Mouse (Mus musculus) hindbrain, postnatal 0 days (tissue): ENCODE data around the gene Hoxd4. TPM values are rescaled to one million over a fixed set of nuclear protein-coding genes. Genes with fewer than 3 reads are reported as not detected.

ENCODE experiments used
- ATAC-seq: fragments of 200-750 bp; cut with Nextera tagmentation; 2 replicates; pipeline ENCODE4 v1.8.0; 2017; ENCODE audit warnings: mild to moderate bottlenecking, moderate TSS enrichment, moderate library complexity
- DNase-seq: peaks from one replicate; pipeline ENCODE4 v3.0.0-alpha.2; 2015; ENCODE audit warnings: low spot score
- H3K27ac ChIP-seq: fragments of 300-500 bp; sonication (generic); 2 replicates; pipeline ENCODE4 v1.5.1; 2014; ENCODE audit warnings: mild to moderate bottlenecking
- H3K27me3 ChIP-seq: fragments of 300-500 bp; sonication (generic); 2 replicates; pipeline ENCODE4 v1.6.1; 2014; ENCODE audit warnings: low read length, mixed read lengths; ENCODE audit not compliant: insufficient read depth
- H3K36me3 ChIP-seq: fragments of 300-500 bp; sonication (generic); 2 replicates; pipeline ENCODE4 v1.6.1; 2014; ENCODE audit warnings: low read length, mixed read lengths; ENCODE audit not compliant: insufficient read depth
- H3K4me1 ChIP-seq: fragments of 300-500 bp; sonication (generic); 2 replicates; pipeline ENCODE4 v1.6.1; 2014; ENCODE audit warnings: antibody characterized with exemption, low read length, mixed read lengths; ENCODE audit not compliant: insufficient read depth
- H3K4me2 ChIP-seq: fragments of 300-500 bp; sonication (generic); 2 replicates; pipeline ENCODE4 v1.6.1; 2014; ENCODE audit warnings: low read depth, mild to moderate bottlenecking, low read length, moderate library complexity, mixed read lengths
- H3K4me3 ChIP-seq: fragments of 300-500 bp; sonication (generic); 2 replicates; pipeline ENCODE4 v1.5.1; 2014; ENCODE audit warnings: low read length
- H3K9ac ChIP-seq: fragments of 300-500 bp; sonication (generic); replicated peaks from 2 replicates; pipeline ENCODE4 v1.6.1; 2014; ENCODE audit warnings: mild to moderate bottlenecking, low read length, moderate library complexity, mixed read lengths
- H3K9me3 ChIP-seq: fragments of 300-500 bp; sonication (generic); 2 replicates; pipeline ENCODE4 v1.6.1; 2016; ENCODE audit warnings: low read length, mixed read lengths
- CTCF ChIP-seq: IDR thresholded peaks from 2 replicates; pipeline ENCODE4 v1.5.1; 2016; ENCODE audit warnings: antibody characterized with exemption, control low read depth, low read depth
- WGBS: fragments of 180-500 bp; shearing (Covaris S2); extraction: QIAGEN DNeasy Blood & Tissue Kit; methylation state at CpG from one replicate; pipeline ENCODE4 v1.1.7; 2014; 5-methylcytosine and 5-hydroxymethylcytosine counted together
- polyA plus RNA-seq: library from polyadenylated mRNA; unstranded; fragments of >200 nt; fragmentation: Nextera tagmentation; extraction: Ambion mirVana; gene quantifications from 2 replicates; pipeline ENCODE4 v1.2.1, GENCODE M21; 2015
- total RNA-seq: library from RNA; depleted of rRNA; stranded (reverse); fragments of >200 nt; gene quantifications from 2 replicates; pipeline ENCODE4 v1.2.3, GENCODE M21; 2014

Hoxd4 gene
- total and polyA plus RNA-seq, 2 experiments from 2014 or later: 1.6 to 18.1 TPM

DNA sequence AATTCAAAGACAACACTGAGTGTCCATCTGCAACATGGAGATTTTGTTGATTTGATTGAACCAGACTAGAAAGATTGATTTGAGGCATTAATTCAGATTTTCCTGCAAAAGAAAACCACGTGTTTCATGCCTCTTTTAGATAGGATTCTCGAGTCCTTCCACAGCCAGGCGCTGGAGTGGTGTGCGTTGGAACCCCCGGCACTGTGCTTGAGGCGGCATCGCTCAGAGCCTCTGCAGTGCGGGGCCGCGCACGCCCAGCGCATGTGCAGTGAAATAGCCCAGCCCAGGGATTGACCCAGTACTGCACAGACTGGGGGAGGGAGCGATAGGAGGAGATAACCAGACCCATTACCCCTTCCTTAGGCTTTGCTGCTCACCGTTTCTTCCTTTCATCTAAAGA lies 3.2 kb downstream of the Hoxd4 start:
- no peak overlapping the region for H3K4me3 ChIP-seq

DNA sequence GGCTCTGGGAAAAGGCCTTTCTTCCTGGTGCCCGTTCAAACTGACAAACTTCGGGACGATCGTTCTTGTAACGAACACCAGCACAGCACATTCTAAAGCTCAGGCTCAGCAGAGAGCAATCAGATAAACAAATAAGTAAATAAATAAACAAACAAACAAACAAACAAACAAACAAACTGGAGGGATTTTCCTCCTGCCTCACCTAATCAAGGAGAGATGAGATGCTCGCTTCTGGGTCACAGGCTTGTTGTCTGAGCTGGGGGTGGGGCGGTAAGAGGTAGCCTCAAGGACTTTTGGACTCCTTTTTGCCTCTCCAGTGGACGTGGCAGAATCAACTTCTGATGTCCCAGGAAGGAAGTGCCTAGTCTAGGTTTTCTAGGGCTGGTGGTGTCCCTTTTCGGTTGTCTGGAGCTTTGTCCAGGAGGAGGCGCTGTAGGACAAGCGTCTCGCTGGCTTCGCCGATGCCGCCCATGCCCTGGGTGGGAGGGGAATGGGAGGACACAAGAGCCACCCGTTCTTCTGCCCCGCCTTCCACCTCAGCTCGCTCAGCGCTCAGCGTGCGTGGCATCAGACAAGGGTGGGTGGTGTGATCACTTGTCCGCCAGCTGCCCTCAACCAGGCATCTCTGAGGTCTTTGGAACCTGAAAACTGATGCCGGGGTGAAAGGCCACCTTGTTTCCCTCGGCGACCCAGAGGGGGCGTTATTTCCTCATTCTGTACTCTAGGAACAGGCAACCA lies 3.9 kb downstream of the Hoxd4 start:
- H3K36me3 ChIP-seq: no peaks in the 10 kb centered on the region
- H3K27ac ChIP-seq: no peak overlapping the region
- no peaks in the 10 kb centered on the region for H3K9me3 ChIP-seq
- H3K4me1 ChIP-seq: no peaks in the 10 kb centered on the region
- 4% methylated on average over 26 of the region's 26 CpGs for WGBS
- peak; percentile 93 for DNase-seq
- H3K27me3 ChIP-seq: peaks cover 81% of the 10 kb centered on the region
- no peak overlapping the region for H3K9ac ChIP-seq
- ATAC-seq: peak; percentile 83
- peak; percentile 90 for TF ChIP-seq CTCF
- H3K4me2 ChIP-seq: peak overlapping the region; percentile 44
- peak overlapping the region; percentile 17; the same call in 1 of the 2 replicates for H3K4me3 ChIP-seq

More for the DNA sequence above, 3.2 kb downstream of the Hoxd4 start:
- under 1% methylated on average over 14 of the region's 14 CpGs for WGBS
- Histone ChIP-seq H3K4me2 (no peak overlapping the region), H3K36me3 (no peaks in the 10 kb centered on the region), H3K27ac (no peak overlapping the region), H3K4me1 (no peaks in the 10 kb centered on the region), H3K9me3 (no peaks in the 10 kb centered on the region), H3K27me3 (peaks cover 82% of the 10 kb centered on the region), H3K9ac (no peak overlapping the region)
- TF ChIP-seq CTCF: no peak
- no peak for DNase-seq
- 0 out of 2 replicates have a peak, but pooled peaks have one; percentile 50 for ATAC-seq

DNA sequence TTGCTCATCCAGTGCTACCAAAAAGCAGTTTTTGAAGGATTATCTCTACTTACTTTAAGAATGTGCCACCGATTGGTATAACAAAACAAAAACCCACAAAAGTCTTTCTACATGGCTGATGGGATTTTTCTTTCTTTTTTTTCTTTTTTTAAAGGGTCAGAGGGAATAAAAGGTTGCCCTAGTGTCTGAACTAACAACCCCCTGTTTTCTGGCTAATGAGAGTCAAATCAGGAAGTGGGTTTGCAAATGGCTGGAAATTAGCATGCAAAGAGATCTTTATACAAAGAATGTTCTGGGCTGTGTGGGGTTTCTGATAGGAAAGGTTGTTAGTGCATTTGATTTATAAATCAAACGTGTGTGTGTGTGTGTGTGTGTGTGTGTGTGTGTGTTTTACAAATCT lies 8.7 kb downstream of the Hoxd4 start:
- H3K27me3 ChIP-seq: peaks cover 87% of the 10 kb centered on the region

DNA sequence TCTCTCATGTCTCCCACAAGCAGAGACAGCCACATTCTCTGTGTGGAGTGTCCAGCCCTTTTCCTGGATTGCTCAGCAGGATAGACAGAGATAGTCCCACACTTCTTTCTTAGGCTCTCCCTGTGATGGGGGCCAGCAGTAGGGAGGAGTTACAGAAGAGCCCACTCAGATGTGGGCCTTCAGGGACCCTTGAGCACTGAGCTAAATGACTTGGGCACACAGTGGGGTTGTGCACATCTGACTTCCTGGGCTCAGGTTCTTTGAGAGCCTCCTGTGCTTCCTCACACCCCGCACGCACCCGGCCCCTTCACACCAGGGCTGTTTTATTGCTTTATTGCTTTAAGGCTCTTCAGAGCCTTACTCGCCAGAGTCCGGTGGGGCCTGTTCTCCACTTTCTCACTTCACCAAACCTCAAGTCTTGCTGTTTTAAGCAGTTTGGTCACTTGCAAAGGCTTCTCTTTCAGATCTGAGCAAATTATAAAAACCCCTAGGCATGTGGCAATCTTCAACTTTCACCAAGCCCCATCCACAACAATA lies 9.3 kb downstream of the Hoxd4 start:
- peaks cover 85% of the 10 kb centered on the region for H3K27me3 ChIP-seq
- H3K4me3 ChIP-seq: no peak overlapping the region
- no peaks in the 10 kb centered on the region for H3K9me3 ChIP-seq
- WGBS: 13% methylated on average over 5 of the region's 5 CpGs
- H3K4me2 ChIP-seq: no peak overlapping the region
- H3K4me1 ChIP-seq: no peaks in the 10 kb centered on the region
- no peaks in the 10 kb centered on the region for H3K36me3 ChIP-seq
- no peak for TF ChIP-seq CTCF
- ATAC-seq: no peak
- no peak overlapping the region for H3K27ac ChIP-seq
- H3K9ac ChIP-seq: no peak overlapping the region
- DNase-seq: no peak

More for the DNA sequence above, 8.7 kb downstream of the Hoxd4 start:
- DNase-seq (no peak), ATAC-seq (no peak)
- Histone ChIP-seq H3K4me3 (no peak overlapping the region), H3K36me3 (no peaks in the 10 kb centered on the region), H3K9me3 (no peaks in the 10 kb centered on the region), H3K4me2 (no peak overlapping the region), H3K9ac (no peak overlapping the region), H3K27ac (no peak overlapping the region), H3K4me1 (no peaks in the 10 kb centered on the region)
- TF ChIP-seq CTCF: no peak
- 18% methylated on average over 2 of the region's 2 CpGs for WGBS

DNA sequence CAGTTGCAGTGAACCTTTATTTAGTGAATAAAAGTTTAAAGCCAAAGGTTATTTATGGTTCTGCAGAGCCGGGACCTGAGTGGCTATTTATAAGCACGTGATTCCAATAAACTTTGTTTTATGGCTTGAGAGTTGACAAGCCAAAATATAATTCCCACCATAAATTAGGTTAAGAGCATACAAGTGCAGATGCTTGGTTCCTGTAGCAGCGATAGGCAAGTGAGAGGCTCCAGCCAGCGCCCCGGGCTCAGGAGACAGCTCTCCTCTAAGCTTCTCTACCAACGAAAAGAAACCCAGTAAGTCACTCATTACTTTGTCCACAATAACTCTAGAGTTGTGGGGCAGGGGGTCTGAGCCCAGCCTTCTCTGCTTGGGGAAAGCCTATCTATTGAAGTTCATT lies 10.2 kb downstream of the Hoxd4 start:
- no peak for DNase-seq
- TF ChIP-seq CTCF: no peak
- H3K27ac ChIP-seq: no peak overlapping the region
- H3K9me3 ChIP-seq: no peaks in the 10 kb centered on the region
- H3K36me3 ChIP-seq: no peaks in the 10 kb centered on the region
- no peak overlapping the region for H3K4me2 ChIP-seq
- H3K4me3 ChIP-seq: no peak overlapping the region
- peaks cover 85% of the 10 kb centered on the region for H3K27me3 ChIP-seq
- no peaks in the 10 kb centered on the region for H3K4me1 ChIP-seq
- WGBS: 14% methylated on average over 6 of the region's 6 CpGs
- no peak for ATAC-seq
- no peak overlapping the region for H3K9ac ChIP-seq

DNA sequence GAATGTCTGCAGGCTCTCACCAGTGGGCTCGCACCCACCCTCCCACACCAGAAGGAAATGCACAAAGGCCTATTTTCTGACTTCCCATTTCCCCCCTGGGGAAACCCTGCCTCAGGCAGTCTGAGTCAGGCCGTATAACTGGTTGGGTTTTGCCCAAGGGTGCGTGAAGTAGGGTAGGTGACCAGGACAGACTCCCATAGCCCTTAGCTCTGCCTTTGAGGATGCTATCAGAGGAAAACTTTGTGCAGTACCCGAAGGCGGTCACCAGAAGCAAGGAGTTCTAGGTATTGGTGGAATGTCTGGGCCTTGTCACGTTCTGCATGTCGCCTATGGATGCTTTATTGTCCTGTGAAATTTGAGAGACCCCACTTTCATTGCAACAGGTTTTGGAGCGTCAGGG lies 11.2 kb downstream of the Hoxd4 start:
- DNase-seq (no peak), ATAC-seq (no peak)
- Histone ChIP-seq H3K9me3 (no peaks in the 10 kb centered on the region), H3K4me1 (no peaks in the 10 kb centered on the region), H3K9ac (no peak overlapping the region), H3K27ac (no peak overlapping the region), H3K27me3 (peaks cover 88% of the 10 kb centered on the region), H3K36me3 (no peaks in the 10 kb centered on the region), H3K4me3 (no peak overlapping the region), H3K4me2 (no peak overlapping the region)
- 20% methylated on average over 8 of the region's 8 CpGs for WGBS
- no peak for TF ChIP-seq CTCF
